19 mouse cellular contexts compared by ENCODE assay signal in genomic region chr6:54914977-54915376, GRCm38 (mm10).
"Had no signal": no experiment of that assay in that cellular context is flagged by ENCODE, and none has a peak within 500 bp of the region (broad histone marks: within the 10 kb centered on the region; RNA-seq: fewer than 3 reads in every experiment).

No protein-coding gene starts in this region.

- H3K36me3 ChIP-seq: midbrain, embryonic 10.5 days; midbrain, embryonic 12.5 days; neural tube, embryonic 13.5 days; neural tube, embryonic 15.5 days had no signal

- H3K4me1 ChIP-seq: midbrain, embryonic 10.5 days; midbrain, embryonic 12.5 days; neural tube, embryonic 13.5 days; neural tube, embryonic 15.5 days had no signal

- H3K4me3 ChIP-seq: midbrain, embryonic 10.5 days; midbrain, embryonic 12.5 days; myocyte; neural tube, embryonic 13.5 days; neural tube, embryonic 15.5 days had no signal

- H3K9me3 ChIP-seq: midbrain, embryonic 10.5 days; midbrain, embryonic 12.5 days; neural tube, embryonic 13.5 days; neural tube, embryonic 15.5 days had no signal

- H3K27ac ChIP-seq: liver, embryonic 14.5 days; midbrain, embryonic 10.5 days; midbrain, embryonic 12.5 days; neural tube, embryonic 13.5 days; neural tube, embryonic 15.5 days had no signal

- DNase-seq: lung, adult 18-20 months; lung, embryonic 14.5 days; lung, postnatal 14 days; lung, postnatal 4 days; midbrain, embryonic 14.5 days; retina, postnatal 1 day; right cerebral cortex, adult 18-20 months; right cerebral cortex, postnatal 25 days; right cerebral cortex, postnatal 4 days; spleen, adult 18-20 months; thymus, adult 18-20 months; thymus, postnatal 14 days; thymus, postnatal 36 days had no signal

- H3K27me3 ChIP-seq: midbrain, embryonic 12.5 days; neural tube, embryonic 13.5 days; neural tube, embryonic 15.5 days had no signal
